Mouse (Mus musculus): ENCODE measurements around the gene Cdv3.

GRCm38 (mm10) chr9:103332663-103333062, 33.0 kb downstream of the Cdv3 start:
- TF ChIP-seq CTCF (conservative IDR thresholded peaks at IDR 0.05; ENCODE audit: low read length) (no peak), POU5F1 (IDR thresholded peaks at IDR 0.05; ENCODE audit: borderline replicate concordance, low read length) (no peak), NANOG (IDR thresholded peaks at IDR 0.05; ENCODE audit: borderline replicate concordance, low read length) (no peak)
